Mouse (Mus musculus): ENCODE data around the gene Gabrb3.

DNA sequence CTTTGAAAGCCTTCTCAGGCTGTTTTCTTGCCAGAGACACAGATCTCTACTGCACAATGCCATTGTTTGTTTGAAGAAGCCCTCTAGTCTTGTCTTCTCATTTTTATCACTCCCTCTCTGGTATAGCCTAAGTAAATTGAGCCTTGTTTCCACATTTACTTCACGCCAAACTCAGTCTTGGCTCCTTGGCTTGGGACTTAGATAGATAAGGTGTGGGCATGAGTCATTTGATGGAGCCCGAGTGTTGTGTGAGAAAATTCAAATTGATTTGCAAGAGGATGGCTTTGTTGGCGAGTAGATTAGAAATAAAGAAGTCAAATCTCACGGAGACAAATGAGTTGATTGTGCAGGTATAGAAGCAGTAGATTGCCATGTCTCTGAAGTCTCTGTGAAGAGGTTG is 204.2 kb downstream of the Gabrb3 start:
- TF ChIP-seq CTCF (IDR thresholded peaks at IDR 0.05; ENCODE audit: borderline replicate concordance, extremely low read depth, insufficient read depth, insufficient read length) (no peak), POLR2A (IDR thresholded peaks at IDR 0.05; ENCODE audit: borderline replicate concordance, extremely low read depth, insufficient read depth, insufficient read length, poor library complexity, severe bottlenecking) (no peak)
